Mouse (Mus musculus) stomach, embryonic 15.5 days (tissue): ENCODE measurements around the gene Il1rl2. TPM values are rescaled to one million over a fixed set of nuclear protein-coding genes. Genes with fewer than 3 reads are reported as not detected.

ENCODE experiments used
- ATAC-seq: fragments of 200-750 bp; cut with Nextera tagmentation; 2 replicates; pipeline ENCODE4 v1.8.0; 2017; ENCODE audit warnings: low read depth, moderate number of reproducible peaks, moderate TSS enrichment; ENCODE audit not compliant: insufficient read depth, low FRiP score
- H3K27ac ChIP-seq: fragments of 300-500 bp; sonication (generic); 2 replicates; pipeline ENCODE4 v1.5.1; 2015; ENCODE audit warnings: mild to moderate bottlenecking, inconsistent platforms
- H3K27me3 ChIP-seq: fragments of 300-500 bp; sonication (generic); replicated peaks from 2 replicates; pipeline ENCODE4 v1.6.1; 2015; ENCODE audit warnings: inconsistent platforms
- H3K36me3 ChIP-seq: fragments of 300-500 bp; sonication (generic); 2 replicates; pipeline ENCODE4 v1.6.1; 2015; ENCODE audit warnings: inconsistent platforms
- H3K4me1 ChIP-seq: fragments of 300-500 bp; sonication (generic); 2 replicates; pipeline ENCODE4 v1.6.1; 2015; ENCODE audit warnings: inconsistent platforms
- H3K4me2 ChIP-seq: fragments of 300-500 bp; sonication (generic); 2 replicates; pipeline ENCODE4 v1.6.1; 2015; ENCODE audit warnings: mild to moderate bottlenecking, inconsistent platforms
- H3K4me3 ChIP-seq: fragments of 300-500 bp; sonication (generic); replicated peaks from 2 replicates; pipeline ENCODE4 v1.5.1; 2015; ENCODE audit warnings: inconsistent platforms
- H3K9ac ChIP-seq: fragments of 300-500 bp; sonication (generic); 2 replicates; pipeline ENCODE4 v1.6.1; 2015; ENCODE audit warnings: inconsistent platforms
- H3K9me3 ChIP-seq: fragments of 300-500 bp; sonication (generic); 2 replicates; pipeline ENCODE4 v1.6.1; 2016; ENCODE audit warnings: inconsistent platforms
- WGBS: fragments of 180-500 bp; shearing (Covaris S2); methylation state at CpG from one replicate; pipeline ENCODE4 v1.1.7; 2015; 5-methylcytosine and 5-hydroxymethylcytosine counted together
- polyA plus RNA-seq: library from polyadenylated mRNA; unstranded; fragments of >200 nt; fragmentation: Nextera tagmentation; extraction: Ambion mirVana; gene quantifications from 2 replicates; pipeline ENCODE4 v1.2.1, GENCODE M21; 2015

Il1rl2 gene
- polyA plus RNA-seq = 7.2 and 7.5 TPM in 2 replicates

- no peaks in the 10 kb centered on the region for H3K36me3 ChIP-seq
- peak within 1 kb of the TSS; percentile 45 for H3K4me3 ChIP-seq
- ATAC-seq = no peak
- H3K27ac ChIP-seq = no peak within 1 kb of the TSS; the same call in 1 of the 2 replicates
- H3K9me3 ChIP-seq = no peaks in the 10 kb centered on the region
- H3K4me1 ChIP-seq = 0 out of 2 replicates have a peak, but pooled peaks cover 6% of the 10 kb centered on the region
- peak within 1 kb of the TSS; percentile 61 for H3K4me2 ChIP-seq
- peak within 1 kb of the TSS; percentile 1; the same call in 1 of the 2 replicates for H3K9ac ChIP-seq
- peaks cover 6% of the 10 kb centered on the region; the same call in 1 of the 2 replicates for H3K27me3 ChIP-seq
- 19% methylated on average over 6 of the region's 6 CpGs for WGBS
Measured at GRCm38 (mm10) chr1:40324457-40324856, at the start of gene Il1rl2. Gene Il1rl2, plus strand, starts transcription at chr1:40324610.

- Histone ChIP-seq H3K4me1 (peaks cover 4% of the 10 kb centered on the region; the same call in 1 of the 2 replicates), H3K4me3 (no peak overlapping the region), H3K36me3 (no peaks in the 10 kb centered on the region), H3K9ac (no peak overlapping the region), H3K27ac (peak overlapping the region; percentile 35), H3K4me2 (no peak overlapping the region), H3K27me3 (no peaks in the 10 kb centered on the region), H3K9me3 (no peaks in the 10 kb centered on the region)
- ATAC-seq = no peak
- WGBS = 53% methylated on average over 10 of the region's 10 CpGs
Measured at GRCm38 (mm10) chr1:40275285-40276013, 49.0 kb upstream of the Il1rl2 start.

- 72% methylated on average over 4 of the region's 4 CpGs for whole genome bisulfite sequencing
- no peak overlapping the region for H3K4me2 ChIP-seq
- H3K9me3 ChIP-seq = no peaks in the 10 kb centered on the region
- H3K27ac ChIP-seq = no peak overlapping the region
- no peaks in the 10 kb centered on the region for H3K27me3 ChIP-seq
- H3K9ac ChIP-seq = no peak overlapping the region
- H3K4me3 ChIP-seq = no peak overlapping the region
- no peak for ATAC-seq
- peaks cover 4% of the 10 kb centered on the region; the same call in 1 of the 2 replicates for H3K4me1 ChIP-seq
- no peaks in the 10 kb centered on the region for H3K36me3 ChIP-seq
Measured at GRCm38 (mm10) chr1:40277944-40278343, 46.5 kb upstream of the Il1rl2 start.

- H3K27me3 ChIP-seq = no peaks in the 10 kb centered on the region
- no peaks in the 10 kb centered on the region for H3K9me3 ChIP-seq
- 86% methylated on average over 2 of the region's 2 CpGs for WGBS
- H3K9ac ChIP-seq = no peak overlapping the region
- peaks cover 4% of the 10 kb centered on the region; the same call in 1 of the 2 replicates for H3K4me1 ChIP-seq
- peak overlapping the region; percentile 17 for H3K27ac ChIP-seq
- ATAC-seq = no peak
- no peak overlapping the region for H3K4me3 ChIP-seq
- H3K36me3 ChIP-seq = no peaks in the 10 kb centered on the region
- no peak overlapping the region for H3K4me2 ChIP-seq
Measured at GRCm38 (mm10) chr1:40278720-40279119, 45.7 kb upstream of the Il1rl2 start.

- H3K27me3 ChIP-seq = no peaks in the 10 kb centered on the region
- no peak overlapping the region for H3K9ac ChIP-seq
- H3K36me3 ChIP-seq = no peaks in the 10 kb centered on the region
- no peak overlapping the region for H3K4me3 ChIP-seq
- H3K9me3 ChIP-seq = no peaks in the 10 kb centered on the region
- peak; percentile 57; the same call in 1 of the 2 replicates for ATAC-seq
- peaks cover 4% of the 10 kb centered on the region; the same call in 1 of the 2 replicates for H3K4me1 ChIP-seq
- H3K27ac ChIP-seq = peak overlapping the region; percentile 54
- H3K4me2 ChIP-seq = no peak overlapping the region
- 61% methylated on average over 11 of the region's 11 CpGs for WGBS
Measured at GRCm38 (mm10) chr1:40279182-40279743, 45.1 kb upstream of the Il1rl2 start.

- Histone ChIP-seq H3K4me1 (no peaks in the 10 kb centered on the region), H3K9me3 (no peaks in the 10 kb centered on the region), H3K4me3 (no peak overlapping the region), H3K27me3 (no peaks in the 10 kb centered on the region), H3K27ac (no peak overlapping the region), H3K36me3 (no peaks in the 10 kb centered on the region), H3K9ac (no peak overlapping the region), H3K4me2 (no peak overlapping the region)
- no peak for ATAC-seq
- 75% methylated on average over 4 of the region's 4 CpGs for WGBS
Measured at GRCm38 (mm10) chr1:40281950-40282349, 42.5 kb upstream of the Il1rl2 start.

- Histone ChIP-seq H3K4me2 (no peak overlapping the region), H3K9me3 (no peaks in the 10 kb centered on the region), H3K9ac (no peak overlapping the region), H3K27me3 (no peaks in the 10 kb centered on the region), H3K36me3 (no peaks in the 10 kb centered on the region), H3K27ac (no peak overlapping the region), H3K4me3 (no peak overlapping the region), H3K4me1 (no peaks in the 10 kb centered on the region)
- no peak for ATAC-seq
- 74% methylated on average over 3 of the region's 3 CpGs for WGBS
Measured at GRCm38 (mm10) chr1:40282394-40282793, 42.0 kb upstream of the Il1rl2 start.

GRCm38 (mm10) chr1:40283995-40284394, 40.4 kb upstream of the Il1rl2 start:
- Histone ChIP-seq H3K4me2 (no peak overlapping the region), H3K36me3 (no peaks in the 10 kb centered on the region), H3K4me1 (no peaks in the 10 kb centered on the region), H3K27ac (no peak overlapping the region), H3K9ac (no peak overlapping the region), H3K4me3 (no peak overlapping the region), H3K9me3 (no peaks in the 10 kb centered on the region), H3K27me3 (no peaks in the 10 kb centered on the region)
- ATAC-seq = no peak
- WGBS = 52% methylated on average over 5 of the region's 5 CpGs

- no peaks in the 10 kb centered on the region for H3K36me3 ChIP-seq
- no peaks in the 10 kb centered on the region for H3K4me1 ChIP-seq
- WGBS = 74% methylated on average over 12 of the region's 12 CpGs
- no peaks in the 10 kb centered on the region for H3K27me3 ChIP-seq
- no peak overlapping the region for H3K4me2 ChIP-seq
- no peak overlapping the region for H3K4me3 ChIP-seq
- no peak for ATAC-seq
- H3K27ac ChIP-seq = no peak overlapping the region
- no peak overlapping the region for H3K9ac ChIP-seq
- no peaks in the 10 kb centered on the region for H3K9me3 ChIP-seq
Measured at GRCm38 (mm10) chr1:40290489-40291255, 33.7 kb upstream of the Il1rl2 start.

GRCm38 (mm10) chr1:40292231-40292630, 32.2 kb upstream of the Il1rl2 start:
- 89% methylated on average over 2 of the region's 2 CpGs for WGBS
- Histone ChIP-seq H3K4me2 (no peak overlapping the region), H3K27ac (no peak overlapping the region), H3K4me3 (no peak overlapping the region), H3K9me3 (no peaks in the 10 kb centered on the region), H3K27me3 (no peaks in the 10 kb centered on the region), H3K36me3 (no peaks in the 10 kb centered on the region), H3K9ac (no peak overlapping the region), H3K4me1 (no peaks in the 10 kb centered on the region)
- no peak for ATAC-seq

- H3K36me3 ChIP-seq = no peaks in the 10 kb centered on the region
- WGBS = 93% methylated on average over 7 of the region's 7 CpGs
- no peak overlapping the region for H3K27ac ChIP-seq
- no peak for ATAC-seq
- no peaks in the 10 kb centered on the region for H3K9me3 ChIP-seq
- no peaks in the 10 kb centered on the region for H3K27me3 ChIP-seq
- H3K4me3 ChIP-seq = no peak overlapping the region
- no peak overlapping the region for H3K4me2 ChIP-seq
- no peak overlapping the region for H3K9ac ChIP-seq
- H3K4me1 ChIP-seq = no peaks in the 10 kb centered on the region
Measured at GRCm38 (mm10) chr1:40293891-40294290, 30.5 kb upstream of the Il1rl2 start.

- 84% methylated on average over 9 of the region's 9 CpGs for WGBS
- Histone ChIP-seq H3K27me3 (no peaks in the 10 kb centered on the region), H3K36me3 (no peaks in the 10 kb centered on the region), H3K4me1 (no peaks in the 10 kb centered on the region), H3K4me3 (no peak overlapping the region), H3K9ac (no peak overlapping the region), H3K9me3 (no peaks in the 10 kb centered on the region), H3K27ac (no peak overlapping the region), H3K4me2 (no peak overlapping the region)
- ATAC-seq = no peak
Measured at GRCm38 (mm10) chr1:40294824-40295223, 29.6 kb upstream of the Il1rl2 start.
